Mouse (Mus musculus): ENCODE results near the gene Ppp2r5d.

- TF ChIP-seq HCFC1 (IDR thresholded peaks at IDR 0.05; ENCODE audit: borderline replicate concordance, insufficient read depth, low read length) (no peak), MAFK (IDR thresholded peaks at IDR 0.05; ENCODE audit: insufficient read depth, low read depth, low read length) (no peak), ZNF384 (IDR thresholded peaks at IDR 0.05; ENCODE audit: low read depth, low read length) (no peak)
Observed at GRCm38 (mm10) chr17:46669911-46670310, 35.0 kb downstream of the Ppp2r5d start.

All from ES-E14 (cell line).